Mouse (Mus musculus): ENCODE measurements at regions not wholly inside any gene's neighbourhood (a gene's known extent, or its start where the extent isn't known, plus 50 kb on each side); places are given as distances from the start of the nearest gene placed in this dataset.
A peak's percentile ranks its signal among the peaks of the same experiment; 100 is the strongest.

GRCm38 (mm10) chr7:39898268-39898667, 380.7 kb downstream of the Zfp619 start:
- no peaks in the 10 kb centered on the region for H3K27me3 ChIP-seq (ENCODE audit: control insufficient read depth, insufficient read depth, low read length)
- no peak for ATAC-seq (ENCODE audit: low FRiP score, low read depth)
- WGBS, result 95% methylated on average over 1 of the region's 1 CpGs
- no peak overlapping the region for H3K4me3 ChIP-seq (replicated peaks; ENCODE audit: low read length)
- H3K4me2 ChIP-seq (replicated peaks; ENCODE audit: low read depth, low read length, severe bottlenecking), result no peak overlapping the region
- H3K9me3 ChIP-seq (ENCODE audit: control insufficient read depth, low read length), result no peaks in the 10 kb centered on the region
- H3K4me1 ChIP-seq (ENCODE audit: control insufficient read depth, insufficient read depth, low read length), result no peaks in the 10 kb centered on the region
- no peaks in the 10 kb centered on the region for H3K36me3 ChIP-seq (ENCODE audit: control insufficient read depth, insufficient read depth, low read length)
- no peak for TF ChIP-seq POLR2A (IDR thresholded peaks at IDR 0.05; ENCODE audit: borderline replicate concordance, extremely low read depth, insufficient read depth, insufficient read length)
- no peak overlapping the region for H3K27ac ChIP-seq (replicated peaks; ENCODE audit: low read depth, low read length)
- H3K9ac ChIP-seq (ENCODE audit: low read depth, low read length, severe bottlenecking), result no peak overlapping the region
- DNase-seq (ENCODE audit: low spot score), result no peak

- TF ChIP-seq POLR2A (IDR thresholded peaks at IDR 0.05; ENCODE audit: borderline replicate concordance, extremely low read depth, insufficient read depth, insufficient read length), result no peak
- no peaks in the 10 kb centered on the region for H3K4me1 ChIP-seq (ENCODE audit: control insufficient read depth, insufficient read depth, low read length)
- ATAC-seq (ENCODE audit: low FRiP score, low read depth), result no peak
- no peak overlapping the region for H3K27ac ChIP-seq (replicated peaks; ENCODE audit: low read depth, low read length)
- no peak for DNase-seq (ENCODE audit: low spot score)
- no peak overlapping the region for H3K4me2 ChIP-seq (replicated peaks; ENCODE audit: low read depth, low read length, severe bottlenecking)
- no peak overlapping the region for H3K4me3 ChIP-seq (replicated peaks; ENCODE audit: low read length)
- 72% methylated on average over 1 of the region's 1 CpGs for WGBS
- no peaks in the 10 kb centered on the region for H3K27me3 ChIP-seq (ENCODE audit: control insufficient read depth, insufficient read depth, low read length)
- H3K36me3 ChIP-seq (ENCODE audit: control insufficient read depth, insufficient read depth, low read length), result no peaks in the 10 kb centered on the region
- no peak overlapping the region for H3K9ac ChIP-seq (ENCODE audit: low read depth, low read length, severe bottlenecking)
- H3K9me3 ChIP-seq (ENCODE audit: control insufficient read depth, low read length), result no peaks in the 10 kb centered on the region
These were observed 416.4 kb downstream of the Zfp619 start for GRCm38 (mm10) chr7:39933946-39934345.

- H3K27me3 ChIP-seq (ENCODE audit: control insufficient read depth, insufficient read depth, low read length), result no peaks in the 10 kb centered on the region
- TF ChIP-seq POLR2A (IDR thresholded peaks at IDR 0.05; ENCODE audit: borderline replicate concordance, extremely low read depth, insufficient read depth, insufficient read length), result no peak
- ATAC-seq (ENCODE audit: low FRiP score, low read depth) (peak; percentile 30; the same call in 1 of the 2 replicates), DNase-seq (ENCODE audit: low spot score) (no peak)
- no peaks in the 10 kb centered on the region for H3K9me3 ChIP-seq (ENCODE audit: control insufficient read depth, low read length)
- H3K4me1 ChIP-seq (ENCODE audit: control insufficient read depth, insufficient read depth, low read length), result no peaks in the 10 kb centered on the region
- WGBS, result 67% methylated on average over 4 of the region's 4 CpGs
- H3K4me3 ChIP-seq (replicated peaks; ENCODE audit: low read length), result no peak overlapping the region
- no peak overlapping the region for H3K27ac ChIP-seq (replicated peaks; ENCODE audit: low read depth, low read length)
- no peak overlapping the region for H3K9ac ChIP-seq (ENCODE audit: low read depth, low read length, severe bottlenecking)
- no peak overlapping the region for H3K4me2 ChIP-seq (replicated peaks; ENCODE audit: low read depth, low read length, severe bottlenecking)
- no peaks in the 10 kb centered on the region for H3K36me3 ChIP-seq (ENCODE audit: control insufficient read depth, insufficient read depth, low read length)
These were observed 419.7 kb downstream of the Zfp619 start for GRCm38 (mm10) chr7:39937262-39937661.

GRCm38 (mm10) chr7:39942262-39942900, 424.8 kb downstream of the Zfp619 start:
- no peak overlapping the region for H3K4me2 ChIP-seq (replicated peaks; ENCODE audit: low read depth, low read length, severe bottlenecking)
- peak; percentile 42 for DNase-seq (ENCODE audit: low spot score)
- 0 out of 2 replicates have a peak, but pooled peaks have one; percentile 15 for ATAC-seq (ENCODE audit: low FRiP score, low read depth)
- H3K9me3 ChIP-seq (ENCODE audit: control insufficient read depth, low read length), result no peaks in the 10 kb centered on the region
- H3K4me1 ChIP-seq (ENCODE audit: control insufficient read depth, insufficient read depth, low read length), result no peaks in the 10 kb centered on the region
- H3K27me3 ChIP-seq (ENCODE audit: control insufficient read depth, insufficient read depth, low read length), result no peaks in the 10 kb centered on the region
- H3K36me3 ChIP-seq (ENCODE audit: control insufficient read depth, insufficient read depth, low read length), result no peaks in the 10 kb centered on the region
- no peak overlapping the region for H3K4me3 ChIP-seq (replicated peaks; ENCODE audit: low read length)
- WGBS, result 53% methylated on average over 1 of the region's 1 CpGs
- no peak overlapping the region for H3K9ac ChIP-seq (ENCODE audit: low read depth, low read length, severe bottlenecking)
- no peak overlapping the region for H3K27ac ChIP-seq (replicated peaks; ENCODE audit: low read depth, low read length)
- no peak for TF ChIP-seq POLR2A (IDR thresholded peaks at IDR 0.05; ENCODE audit: borderline replicate concordance, extremely low read depth, insufficient read depth, insufficient read length)

- 28% methylated on average over 7 of the region's 7 CpGs for WGBS
These were observed 436.5 kb downstream of the Zfp619 start for GRCm38 (mm10) chr7:39954110-39954509.

More at GRCm38 (mm10) chr7:39954110-39954509, 436.5 kb downstream of the Zfp619 start:
- Histone ChIP-seq H3K27ac (replicated peaks; ENCODE audit: low read depth, low read length) (no peak overlapping the region), H3K27me3 (ENCODE audit: control insufficient read depth, insufficient read depth, low read length) (no peaks in the 10 kb centered on the region), H3K4me3 (replicated peaks; ENCODE audit: low read length) (no peak overlapping the region), H3K4me1 (ENCODE audit: control insufficient read depth, insufficient read depth, low read length) (no peaks in the 10 kb centered on the region), H3K9me3 (ENCODE audit: control insufficient read depth, low read length) (no peaks in the 10 kb centered on the region), H3K9ac (ENCODE audit: low read depth, low read length, severe bottlenecking) (no peak overlapping the region), H3K36me3 (ENCODE audit: control insufficient read depth, insufficient read depth, low read length) (no peaks in the 10 kb centered on the region), H3K4me2 (replicated peaks; ENCODE audit: low read depth, low read length, severe bottlenecking) (no peak overlapping the region)
- TF ChIP-seq POLR2A (IDR thresholded peaks at IDR 0.05; ENCODE audit: borderline replicate concordance, extremely low read depth, insufficient read depth, insufficient read length), result no peak
- DNase-seq (ENCODE audit: low spot score) (no peak), ATAC-seq (ENCODE audit: low FRiP score, low read depth) (no peak)
